Mouse (Mus musculus) embryo, embryonic 10 days (tissue): Measurements from ENCODE around the gene Anapc7.
A peak's percentile ranks its signal among the peaks of the same experiment; 100 is the strongest.
"Not testable (repeated sequence)": the region's sequence is repeated elsewhere in the genome, so short reads cannot be mapped to it uniquely, and the experiment has no call there.

Experiments used
- DNase-seq: peaks from one replicate; pipeline ENCODE4 v3.0.0-alpha.2; 2015; ENCODE audit warnings: low spot score

The Anapc7 gene

DNA sequence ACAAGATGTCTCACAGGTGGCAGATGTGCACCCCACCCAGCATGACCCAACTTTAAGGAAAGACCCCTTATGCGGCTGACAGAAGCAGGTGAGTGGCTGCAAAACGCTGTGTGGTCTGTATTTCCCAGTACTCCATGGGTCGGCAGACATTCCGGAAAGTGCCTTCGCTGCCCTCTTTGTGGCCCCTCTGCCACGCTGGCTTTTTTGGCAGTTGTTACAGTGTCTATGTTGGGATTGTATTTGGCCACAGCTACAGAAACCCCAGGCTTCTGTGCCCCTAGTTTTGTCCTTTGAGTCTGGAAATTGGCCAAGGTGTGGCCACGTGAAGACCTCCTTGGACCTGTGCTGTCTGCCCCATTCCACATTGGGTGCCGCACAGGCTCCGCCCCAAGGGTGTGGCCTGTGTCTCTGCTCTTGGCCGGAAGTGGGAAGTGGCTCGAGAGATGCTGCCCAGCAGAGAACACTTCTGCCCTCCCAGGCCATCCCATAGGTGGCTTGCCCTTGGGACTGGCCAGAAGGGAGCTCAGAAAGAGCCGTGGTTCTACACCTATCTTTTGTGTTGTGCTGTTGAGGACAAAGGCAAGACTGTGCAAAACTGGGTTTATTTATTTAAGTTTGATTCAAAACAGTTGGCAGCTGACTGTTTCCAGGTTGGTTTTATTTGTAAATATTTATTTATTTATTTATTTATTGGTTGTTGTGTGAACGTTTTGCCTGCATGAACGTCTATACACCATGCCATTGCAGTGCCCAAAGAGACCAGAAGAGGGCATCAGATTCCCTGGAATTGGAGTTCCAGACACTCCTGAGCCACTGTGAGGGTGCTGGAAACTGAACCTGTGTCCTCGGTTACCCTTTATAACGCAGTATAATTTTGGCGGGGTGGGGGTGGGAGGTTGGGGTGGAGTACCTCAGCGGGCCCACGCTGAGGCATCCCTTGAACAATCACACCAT, 11.5 kb upstream of the Anapc7 start:
- DNase-seq = no peak

GRCm38 (mm10) chr5:122411892-122412291, 9.6 kb upstream of the Anapc7 start:
- no peak for DNase-seq

DNA sequence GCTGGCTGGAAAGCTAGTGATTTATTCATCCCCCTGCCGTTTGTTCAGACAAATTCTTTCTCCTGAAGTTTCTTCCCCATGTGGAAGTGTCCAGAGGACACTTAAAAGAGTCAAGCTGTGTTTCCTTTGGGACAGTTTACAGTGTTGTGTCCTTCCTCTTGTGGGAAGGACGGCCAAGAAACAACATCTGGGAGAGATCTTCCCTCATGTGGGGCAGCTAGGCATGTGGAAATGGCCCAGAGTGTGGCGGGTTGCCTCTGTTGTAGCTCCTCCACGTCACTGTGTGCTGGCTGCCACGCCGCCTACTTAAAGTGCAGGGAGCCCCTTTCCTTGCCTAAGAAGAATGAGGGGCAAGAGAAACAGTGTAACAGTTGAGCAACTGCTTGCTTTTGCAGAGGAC, 8.7 kb upstream of the Anapc7 start:
- no peak for DNase-seq

- DNase-seq = no peak
Observed at GRCm38 (mm10) chr5:122414351-122414750, 7.1 kb upstream of the Anapc7 start.

DNA sequence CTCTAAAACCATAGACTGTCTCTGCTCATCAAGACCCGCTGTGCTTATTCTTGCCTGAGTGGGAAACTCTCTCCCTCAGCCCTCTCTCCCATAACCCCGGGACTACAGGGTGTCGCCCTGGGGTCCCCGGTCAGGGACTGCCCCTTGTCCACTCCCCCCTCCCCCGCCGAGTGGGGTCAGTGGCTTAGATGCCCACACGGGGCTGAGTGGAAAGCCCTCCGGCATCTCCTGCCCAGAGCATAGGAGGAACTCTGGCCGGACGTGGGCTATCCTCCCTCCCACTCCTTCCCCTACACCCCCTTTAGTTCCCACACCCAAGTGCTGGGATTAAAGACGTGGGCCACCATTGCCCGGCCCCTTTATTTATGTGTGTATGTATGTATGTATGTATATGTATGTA, 6.0 kb upstream of the Anapc7 start:
- DNase-seq = no peak

DNA sequence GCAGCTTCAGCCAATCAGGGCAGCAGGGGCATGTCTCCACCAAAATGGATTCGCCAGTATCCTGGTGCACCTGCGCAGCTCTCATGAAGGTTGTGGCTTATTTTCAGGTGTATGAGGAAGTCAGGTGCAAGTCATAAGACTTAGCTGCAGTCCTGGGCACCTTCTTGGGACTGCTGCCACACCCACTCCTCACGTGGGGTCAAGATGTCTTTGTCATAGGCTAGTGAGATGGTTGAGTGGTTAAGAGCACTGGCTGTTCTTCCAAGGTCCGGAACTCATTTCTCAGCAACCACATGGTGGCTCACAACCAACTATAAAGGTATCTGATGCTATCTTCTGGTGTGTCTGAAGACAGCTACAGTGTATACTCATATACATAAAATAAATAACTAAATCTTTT, 817 bp upstream of the Anapc7 start:
- DNase-seq = not testable (repeated sequence)

DNA sequence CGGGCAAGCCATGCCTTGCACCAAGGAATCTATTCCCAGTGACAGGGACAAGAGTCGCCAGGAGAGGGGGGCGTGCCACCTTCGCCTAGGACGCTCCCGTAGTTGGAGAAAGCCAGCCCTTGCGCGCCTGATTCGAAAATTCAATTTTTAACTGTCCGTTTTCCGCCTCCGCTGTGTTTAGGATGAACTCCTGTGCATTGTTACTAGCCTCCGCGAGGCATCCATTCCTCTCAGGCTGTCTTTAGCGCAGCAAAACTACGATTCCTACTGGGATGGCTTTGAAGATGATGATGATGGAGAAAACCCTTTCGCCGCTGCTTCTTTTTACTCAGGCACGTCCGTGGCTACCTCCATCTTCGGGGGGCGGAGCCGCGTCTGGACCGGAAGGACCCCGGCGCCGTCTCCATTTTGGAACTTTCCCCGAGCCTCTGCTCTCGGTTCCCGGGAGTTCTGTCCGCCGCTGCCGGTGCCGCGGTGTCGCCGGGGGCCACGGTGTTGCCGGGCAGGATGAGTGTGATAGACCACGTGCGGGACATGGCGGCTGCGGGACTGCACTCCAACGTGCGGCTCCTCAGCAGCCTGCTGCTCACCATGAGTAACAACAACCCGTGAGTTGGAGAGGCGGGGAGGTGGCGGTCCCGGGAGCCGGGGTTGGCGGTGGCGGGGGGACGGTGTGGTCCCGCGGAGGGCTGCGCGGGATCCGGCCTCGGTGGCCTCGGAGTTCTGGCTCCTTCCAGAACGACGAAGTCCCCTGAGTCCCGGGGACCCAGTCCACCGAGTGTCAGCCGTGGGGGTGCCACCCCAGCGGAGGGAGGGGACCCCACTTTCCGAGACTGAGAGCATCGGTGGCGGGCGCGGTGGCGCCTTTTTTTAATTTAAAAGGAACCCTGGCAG, 825 bp downstream of the Anapc7 start:
- DNase-seq = peak; percentile 92

DNA sequence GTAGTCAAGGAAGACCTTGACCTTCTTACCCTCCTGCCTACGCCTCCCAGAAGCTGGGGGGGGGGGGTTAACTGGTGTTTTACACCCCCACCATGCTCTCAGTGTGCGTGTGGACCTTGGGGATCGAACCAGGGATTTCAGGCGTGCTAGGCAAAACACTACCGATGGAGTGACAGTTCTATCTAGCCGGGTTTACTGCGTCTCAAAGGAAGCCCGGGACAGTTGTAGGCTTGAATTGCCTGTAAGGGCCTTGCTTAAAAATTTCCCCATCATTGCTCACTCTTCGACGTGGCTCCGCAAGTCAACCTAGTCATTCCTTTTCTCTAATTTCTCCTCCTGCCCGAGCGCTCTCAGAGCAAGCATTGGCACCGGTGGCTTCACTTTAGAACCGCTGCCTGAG, 1.6 kb downstream of the Anapc7 start:
- DNase-seq = no peak

DNA sequence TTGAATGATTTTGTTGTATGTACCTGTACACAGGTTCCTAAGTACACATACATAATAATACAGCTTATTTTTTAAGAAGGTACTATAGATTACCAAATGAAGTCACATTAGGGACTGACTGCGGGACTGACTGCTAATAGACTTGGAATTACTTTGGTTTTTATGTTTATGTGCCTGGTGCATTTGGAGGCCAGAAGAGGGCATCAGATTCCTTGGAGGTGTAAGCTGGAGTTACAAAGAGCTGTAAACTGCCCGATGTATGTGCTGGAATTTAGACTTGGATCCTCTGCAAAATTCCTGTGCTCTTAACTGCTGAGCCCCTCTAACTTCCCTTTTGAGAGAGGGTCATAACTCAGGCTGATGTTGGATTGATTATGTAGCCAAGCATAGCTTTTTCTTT, 4.1 kb downstream of the Anapc7 start:
- no peak for DNase-seq

GRCm38 (mm10) chr5:122430036-122430775, 8.7 kb downstream of the Anapc7 start:
- DNase-seq = no peak

DNA sequence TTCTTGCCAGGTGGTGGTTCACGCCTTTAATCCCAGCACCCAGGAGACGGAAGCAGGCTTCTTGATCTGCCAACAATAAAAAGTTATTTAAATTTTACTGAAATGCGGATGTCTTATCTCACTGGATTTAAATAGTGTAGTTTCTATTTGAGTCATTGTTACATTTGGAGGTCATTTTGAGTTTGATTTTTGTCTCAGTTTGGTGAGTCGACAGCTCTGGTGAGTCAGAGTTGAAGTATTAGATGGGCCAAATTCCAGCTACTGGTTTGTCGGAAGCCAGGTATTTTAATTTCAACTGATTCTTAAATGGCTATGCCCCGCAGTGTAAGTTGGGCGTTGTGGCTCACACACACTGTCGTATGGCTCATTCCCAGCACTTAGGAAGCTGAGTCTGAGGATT, 9.7 kb downstream of the Anapc7 start:
- DNase-seq = no peak

- DNase-seq = no peak
Observed at GRCm38 (mm10) chr5:122434541-122434940, 13.0 kb downstream of the Anapc7 start.

DNA sequence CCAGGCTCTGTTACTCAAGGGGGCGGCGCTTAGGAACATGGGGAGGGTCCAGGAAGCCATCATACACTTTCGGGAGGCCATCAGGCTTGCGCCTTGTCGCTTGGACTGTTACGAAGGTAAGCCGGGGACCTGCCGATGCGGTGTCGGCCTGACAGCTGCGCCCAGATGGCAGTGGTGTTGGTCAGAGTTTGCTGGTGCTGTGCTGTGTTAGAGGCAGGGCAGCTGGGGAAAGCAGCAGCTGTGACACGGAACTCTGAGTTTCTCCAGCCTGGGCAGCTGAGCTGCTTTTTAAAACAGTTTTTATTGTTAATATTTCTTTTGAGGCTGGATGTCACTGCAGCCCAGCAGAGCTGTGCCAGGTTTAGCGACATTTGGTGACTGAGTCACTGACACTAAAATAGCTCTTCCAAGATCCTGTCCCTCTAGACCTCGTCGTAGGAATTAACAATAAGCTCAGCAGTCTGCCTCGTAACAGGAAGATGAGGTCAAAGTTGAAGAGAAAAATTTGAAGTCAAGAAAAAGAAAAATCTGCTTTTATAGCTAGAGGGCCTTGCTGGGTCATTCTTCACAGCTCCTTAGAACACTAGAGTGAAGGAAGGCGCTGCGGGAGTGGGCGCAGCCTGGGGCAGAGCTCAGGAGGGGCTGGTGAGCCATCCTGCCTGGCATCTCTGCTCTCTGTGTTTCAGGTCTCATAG, 18.1 kb downstream of the Anapc7 start:
- DNase-seq = no peak

GRCm38 (mm10) chr5:122440095-122440630, 18.7 kb downstream of the Anapc7 start:
- no peak for DNase-seq

DNA sequence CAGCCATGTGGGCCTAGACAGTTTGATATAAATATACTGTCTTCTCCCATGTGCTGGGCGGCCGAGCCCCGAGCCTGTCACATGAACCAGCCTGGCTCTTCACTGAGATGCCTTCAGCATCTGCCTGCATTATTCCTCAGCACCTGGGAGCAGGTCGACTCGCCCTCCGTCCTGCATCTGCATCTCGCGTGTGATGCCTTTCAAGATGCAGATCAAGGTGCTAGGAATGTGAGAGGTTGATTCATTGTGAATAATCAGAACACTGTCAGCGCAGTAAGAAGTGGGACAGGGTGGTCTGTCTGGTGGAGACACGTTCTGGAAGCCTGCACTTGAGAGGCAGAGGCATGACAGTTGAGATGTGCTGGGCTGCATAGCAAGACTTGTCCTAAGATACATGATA, 23.0 kb downstream of the Anapc7 start:
- no peak for DNase-seq

GRCm38 (mm10) chr5:122445051-122445610, 23.6 kb downstream of the Anapc7 start:
- no peak for DNase-seq

DNA sequence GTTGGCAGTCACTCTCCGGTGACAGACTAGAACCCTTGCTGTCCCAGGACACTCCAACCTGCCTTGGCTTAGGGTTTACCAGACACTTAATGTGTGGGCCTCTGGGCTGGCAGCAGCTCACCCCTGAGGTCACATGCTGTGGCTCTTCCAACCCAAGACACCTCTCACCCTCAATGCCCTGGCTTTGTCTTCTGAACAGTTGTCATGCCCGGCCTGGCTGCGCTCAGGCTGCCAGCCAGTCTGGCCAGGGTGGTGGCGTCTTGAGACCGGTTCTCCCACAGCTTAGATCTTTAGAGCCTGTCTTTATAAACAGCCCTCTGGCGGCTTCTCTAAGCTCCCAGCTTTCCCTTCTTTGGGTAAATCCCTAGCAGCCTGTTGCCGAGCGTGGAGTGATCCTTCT, 26.4 kb downstream of the Anapc7 start:
- no peak for DNase-seq

- no peak for DNase-seq
Observed at GRCm38 (mm10) chr5:122448869-122449268, 27.4 kb downstream of the Anapc7 start.

- DNase-seq = no peak
Observed at GRCm38 (mm10) chr5:122449946-122450345, 28.5 kb downstream of the Anapc7 start.

GRCm38 (mm10) chr5:122450913-122451317, 29.4 kb downstream of the Anapc7 start:
- no peak for DNase-seq

DNA sequence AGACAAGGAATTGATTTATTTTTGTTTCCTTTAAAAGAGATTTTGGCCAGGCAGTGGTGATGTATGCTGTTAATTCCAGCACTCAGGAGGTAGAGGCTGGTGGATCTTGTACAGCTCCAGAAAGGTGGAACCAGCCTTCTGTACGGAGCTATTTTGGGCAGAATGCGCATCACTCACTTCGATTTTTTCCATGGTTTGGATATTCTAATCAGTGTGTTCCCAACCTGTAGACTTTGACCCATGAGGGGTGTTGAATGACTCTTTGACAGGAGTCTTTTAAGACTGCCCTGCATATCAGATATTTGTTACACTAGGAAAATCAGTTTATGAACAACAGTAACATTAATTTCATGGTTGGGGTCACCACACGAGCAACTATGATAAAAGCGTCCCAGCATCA, 29.8 kb downstream of the Anapc7 start:
- no peak for DNase-seq
